Mouse (Mus musculus) kidney, postnatal 36 days (tissue): ENCODE results near the gene Crybg2.

Source experiments
- DNase-seq, 2 experiments: peaks; one replicate each; pipeline ENCODE4 v3.0.0; 2021 to 2022; ENCODE audit warnings: mixed read lengths in 2 of 2

Crybg2 gene

DNA sequence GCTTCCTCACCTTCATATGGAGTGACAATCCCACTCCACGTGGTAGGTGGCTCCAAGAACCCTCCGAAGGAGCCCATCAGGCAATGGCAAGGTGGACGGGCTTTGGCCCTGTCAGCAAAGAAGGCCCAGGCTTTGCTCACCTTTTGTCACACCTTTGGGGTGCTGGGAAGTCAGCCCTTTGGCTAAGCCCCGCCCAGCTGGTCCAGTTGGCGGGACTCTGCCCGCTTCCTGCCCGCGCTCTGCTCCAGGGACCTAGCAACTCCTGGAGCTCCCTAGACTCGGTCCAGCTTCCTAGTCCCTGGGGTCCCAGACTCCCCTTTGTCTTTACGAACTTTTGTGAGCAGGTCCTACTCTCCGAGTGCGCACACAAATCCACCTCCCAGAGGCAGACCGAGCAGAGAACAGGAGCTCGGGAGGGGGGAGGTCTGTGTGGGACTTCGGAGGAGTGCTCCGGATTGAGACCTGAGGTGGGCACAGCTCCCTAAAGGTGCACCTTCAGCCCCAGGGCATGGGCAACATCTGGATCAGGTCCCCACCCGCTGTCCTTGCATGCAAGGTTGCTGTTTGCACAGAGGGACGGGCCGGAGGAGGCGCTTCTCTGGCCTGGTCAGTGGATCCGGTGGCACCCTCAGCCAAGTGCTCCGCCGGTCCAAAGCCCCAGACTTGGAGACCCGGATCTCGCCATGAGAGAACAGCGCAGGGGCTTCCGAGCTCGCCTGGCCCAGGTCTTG is at the start of gene Crybg2:
Crybg2 (plus strand) TSS at position 681 of the 731 bp plus-strand sequence.
- peak in 1 of 2 experiments; percentile 27 for DNase-seq

DNA sequence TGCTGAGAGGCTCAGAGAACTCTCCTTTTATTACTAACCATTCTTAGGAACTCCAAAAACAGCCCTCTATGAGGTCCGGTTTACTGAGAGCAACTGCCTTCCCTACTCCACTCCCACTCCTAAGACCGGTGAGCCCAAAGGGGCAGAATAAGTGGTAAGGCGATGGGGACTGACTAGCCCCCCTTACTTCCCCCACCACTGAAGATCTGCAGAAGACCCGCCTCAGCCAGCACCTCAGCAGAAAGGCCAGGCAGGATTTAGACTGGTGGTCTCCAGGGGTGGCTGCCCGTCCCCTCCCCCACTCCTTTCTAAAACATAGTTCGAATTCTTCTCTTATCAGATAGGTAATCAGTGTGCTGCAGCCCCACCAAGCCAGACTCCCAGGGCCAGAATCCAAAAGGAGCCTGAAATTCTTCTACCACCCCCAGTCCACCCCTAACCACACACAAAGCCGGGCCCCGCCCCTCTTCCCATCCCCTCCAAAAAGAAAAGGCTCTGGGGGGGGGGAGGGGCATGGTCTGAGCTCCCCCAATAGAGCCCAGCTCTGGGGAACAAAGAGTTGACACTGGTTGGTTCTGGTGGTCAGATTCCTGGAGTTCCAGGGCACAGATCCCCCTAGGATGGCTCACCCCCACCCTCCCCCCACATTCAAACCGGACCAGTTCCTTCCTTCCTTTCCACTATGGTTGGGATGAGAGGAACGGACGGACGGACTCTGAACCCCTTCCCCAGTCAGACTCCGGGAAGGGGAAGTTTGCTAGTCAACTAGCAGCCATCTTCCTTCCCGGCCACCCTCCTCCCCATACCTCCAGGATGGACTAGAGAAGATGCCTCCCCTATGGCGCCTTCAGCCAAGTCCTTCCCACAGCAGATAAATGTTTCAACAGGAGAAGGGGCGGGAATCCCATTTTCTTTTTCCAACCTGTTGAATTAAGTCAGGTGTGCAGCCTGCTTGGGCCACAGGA is 48.9 kb upstream of the Crybg2 start:
- DNase-seq: no peak

- DNase-seq: peak in 1 of 2 experiments; percentile 24
Measured at GRCm38 (mm10) chr4:134012858-134013528, 47.6 kb upstream of the Crybg2 start.

- DNase-seq: no peak
Measured at GRCm38 (mm10) chr4:134016208-134016607, 44.4 kb upstream of the Crybg2 start.

DNA sequence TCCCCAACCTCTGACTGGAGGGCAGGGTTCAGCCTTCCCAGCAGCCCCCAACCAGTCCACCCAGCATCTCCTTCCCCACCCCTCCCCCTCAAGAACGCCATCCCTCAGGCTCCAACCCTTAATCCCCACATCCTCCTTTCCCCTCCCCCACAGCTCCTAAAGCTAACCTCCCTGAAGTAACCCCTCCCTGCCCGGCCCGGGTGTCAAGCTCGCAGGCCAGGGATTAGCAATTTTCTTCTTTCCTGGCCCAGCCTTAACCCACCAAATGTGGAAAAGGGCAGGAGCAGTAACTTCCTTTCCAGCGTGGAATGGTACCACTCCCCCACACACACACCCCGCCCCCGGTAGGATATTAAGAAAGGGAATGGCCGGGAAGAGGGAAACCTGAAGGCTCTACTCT is 43.8 kb upstream of the Crybg2 start:
- DNase-seq: no peak

GRCm38 (mm10) chr4:134017201-134017865 is 43.3 kb upstream of the Crybg2 start:
- no peak for DNase-seq

- no peak for DNase-seq
Measured at GRCm38 (mm10) chr4:134018038-134018778, 42.4 kb upstream of the Crybg2 start.

GRCm38 (mm10) chr4:134018779-134019145 is 41.9 kb upstream of the Crybg2 start, which contains the start of gene Lin28a:
Gene Lin28a (minus strand): TSS chr4:134018841.
- DNase-seq: no peak

DNA sequence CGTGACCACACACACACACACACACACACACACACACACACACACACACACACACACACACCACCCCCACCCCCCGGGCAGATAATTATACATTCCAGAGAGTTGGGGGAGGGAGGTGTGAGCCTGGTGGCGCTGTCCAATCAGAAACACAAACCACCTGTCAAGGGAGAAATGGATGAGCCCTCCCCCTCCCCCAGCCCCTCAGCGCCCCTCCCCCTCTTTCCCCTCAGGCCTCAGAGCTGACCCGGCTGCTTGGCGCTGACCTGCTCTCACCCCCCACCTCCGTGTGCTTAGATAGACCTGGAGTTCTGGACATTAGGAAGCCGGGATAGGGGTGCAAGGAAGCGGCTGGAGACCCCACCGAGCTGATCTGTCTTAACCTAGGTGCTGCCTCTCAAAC is 41.4 kb upstream of the Crybg2 start:
- no peak for DNase-seq

DNA sequence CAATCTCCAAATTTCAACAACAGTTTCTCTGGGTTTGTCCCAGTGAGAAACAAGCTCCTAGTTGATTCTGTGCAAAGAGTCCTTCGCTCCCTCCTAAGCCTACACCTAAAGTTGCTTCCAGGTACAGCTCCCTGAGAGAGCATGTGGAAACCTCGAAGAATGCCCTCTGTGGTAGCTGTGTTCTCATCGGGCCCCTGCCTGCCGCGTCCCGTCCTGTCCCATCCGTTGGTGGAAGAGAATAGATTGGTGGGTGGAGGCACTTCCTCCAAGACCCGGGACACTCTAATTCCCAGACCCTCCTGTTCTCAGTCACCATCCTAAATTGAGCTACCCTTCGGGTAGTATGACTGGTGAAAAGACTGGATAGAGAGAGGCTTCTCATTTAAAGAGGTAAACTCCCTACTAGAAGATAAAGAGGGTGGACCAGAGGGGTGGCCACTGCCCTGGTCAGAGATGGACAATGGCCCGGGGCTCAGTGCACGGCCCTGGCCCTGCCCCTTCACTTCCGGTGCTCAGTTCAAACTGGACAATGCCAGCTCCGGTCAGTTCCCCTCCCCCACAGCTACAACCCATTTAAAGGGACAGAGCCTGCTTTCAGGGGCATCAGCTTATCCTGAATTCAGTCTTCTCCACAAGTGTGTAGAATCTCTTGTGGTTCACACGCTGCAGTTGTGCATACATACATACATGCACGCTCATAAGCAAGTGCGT is 40.8 kb upstream of the Crybg2 start:
- DNase-seq: no peak

DNA sequence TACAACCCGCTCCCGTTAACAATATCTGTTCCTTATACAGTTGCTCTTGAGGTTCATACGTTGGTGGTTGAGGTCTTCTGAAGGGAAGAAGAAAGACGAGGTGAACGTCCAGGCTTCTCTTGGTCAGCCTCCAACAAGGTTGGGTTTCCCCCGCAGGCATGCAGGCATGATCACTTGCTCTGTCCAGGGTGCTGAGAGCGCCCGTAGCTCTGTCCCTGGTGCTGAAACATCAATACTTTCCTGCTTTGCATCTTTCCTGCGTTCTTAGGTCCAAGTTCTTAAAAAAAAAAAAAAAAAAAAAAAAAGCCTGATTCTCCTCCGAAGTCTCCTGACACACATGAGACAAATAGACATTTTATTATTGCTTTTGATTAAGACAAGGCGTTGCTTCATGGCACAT is 40.0 kb upstream of the Crybg2 start:
- peak; percentile 65 to 88 for DNase-seq

- no peak for DNase-seq
Measured at GRCm38 (mm10) chr4:134025802-134026201, 34.8 kb upstream of the Crybg2 start.

- peak; percentile 61 to 90 for DNase-seq
Measured at GRCm38 (mm10) chr4:134035953-134036352, 24.7 kb upstream of the Crybg2 start.

GRCm38 (mm10) chr4:134041317-134042123 is 19.1 kb upstream of the Crybg2 start:
- peak in 1 of 2 experiments; percentile 31 for DNase-seq

DNA sequence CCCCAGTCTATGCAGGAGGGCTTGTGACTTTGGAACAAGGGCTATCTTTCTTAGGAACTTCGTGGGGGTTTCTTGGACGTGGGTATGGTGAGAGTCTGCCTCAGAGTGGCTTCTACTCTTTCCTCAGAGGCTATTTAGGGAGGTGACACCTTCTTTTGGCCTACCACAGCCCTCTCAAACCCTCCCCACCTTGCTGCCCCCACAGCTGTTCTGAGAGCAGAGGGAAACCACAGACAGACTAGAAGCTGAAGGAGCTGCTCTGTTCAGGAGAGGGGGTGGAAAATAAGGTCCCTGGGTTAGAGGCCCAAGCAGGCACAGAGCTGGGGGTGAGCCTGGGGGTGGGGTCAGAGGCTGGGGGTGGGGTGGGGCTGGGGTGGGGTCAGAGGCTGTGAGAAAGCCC is 17.6 kb upstream of the Crybg2 start:
- DNase-seq: no peak

DNA sequence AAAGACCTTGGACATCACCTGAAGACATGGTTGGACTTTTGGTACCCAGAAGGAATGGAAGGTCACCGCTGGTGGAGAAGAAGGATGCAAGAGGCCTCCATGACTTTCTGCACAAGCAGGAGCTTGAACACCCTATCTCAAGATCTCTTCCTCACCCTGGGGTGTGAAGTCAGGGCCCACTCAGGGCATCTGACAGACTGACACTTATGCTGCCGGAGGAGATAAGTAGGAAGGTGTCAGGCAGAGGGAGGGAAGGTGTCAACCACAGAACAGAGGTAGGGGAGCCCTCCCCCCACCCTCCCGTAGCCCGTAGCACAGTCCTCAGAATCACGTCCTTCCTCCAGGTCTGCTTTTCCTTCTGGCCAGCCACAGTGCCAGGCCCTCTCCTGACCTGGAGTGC is 13.0 kb upstream of the Crybg2 start:
- no peak for DNase-seq

GRCm38 (mm10) chr4:134051912-134052311 is 8.7 kb upstream of the Crybg2 start:
- DNase-seq: no peak

DNA sequence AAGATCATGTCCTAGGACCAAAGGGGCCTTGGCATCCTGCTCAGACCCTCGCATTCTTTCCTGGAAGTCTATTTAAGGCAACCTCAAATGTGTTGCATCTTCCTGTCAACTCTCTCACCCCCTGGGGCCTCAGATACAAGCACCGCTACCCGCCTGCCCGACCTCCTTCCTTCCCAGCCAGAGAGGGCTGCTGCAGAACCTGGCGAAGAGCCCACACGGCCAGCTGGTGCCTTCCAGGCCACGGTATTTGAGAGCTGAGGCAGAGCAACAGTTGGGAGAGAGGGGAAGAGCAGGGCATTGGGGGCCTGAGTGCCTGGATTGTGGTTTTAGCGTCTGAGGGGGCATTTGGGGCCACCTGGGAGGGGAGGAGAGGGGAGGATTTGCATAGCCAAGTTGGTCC is 8.1 kb upstream of the Crybg2 start:
- peak in 1 of 2 experiments; percentile 12 for DNase-seq

DNA sequence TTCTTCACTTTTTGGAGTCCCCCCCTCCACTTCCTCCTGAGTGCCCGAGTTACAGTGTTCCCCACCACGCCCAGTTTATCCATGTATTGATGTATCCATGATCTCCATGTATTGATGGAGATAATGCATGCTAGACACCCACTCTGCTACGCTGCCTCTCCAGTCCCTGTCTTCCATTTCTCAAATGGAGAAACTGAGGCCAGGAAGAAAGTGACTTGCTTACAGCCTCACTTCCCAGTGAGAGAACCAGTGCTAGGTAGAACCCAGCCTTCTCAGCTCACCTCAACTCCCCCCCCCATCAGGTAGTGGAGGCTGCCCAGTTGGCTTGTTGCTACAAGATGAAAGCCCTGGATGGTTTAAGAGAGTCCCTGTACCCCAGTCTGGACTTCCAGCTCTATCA is 7.1 kb upstream of the Crybg2 start, which contains the start of gene Zfp683:
Zfp683 (plus strand) TSS at position 301 of the 400 bp plus-strand sequence.
- no peak for DNase-seq

DNA sequence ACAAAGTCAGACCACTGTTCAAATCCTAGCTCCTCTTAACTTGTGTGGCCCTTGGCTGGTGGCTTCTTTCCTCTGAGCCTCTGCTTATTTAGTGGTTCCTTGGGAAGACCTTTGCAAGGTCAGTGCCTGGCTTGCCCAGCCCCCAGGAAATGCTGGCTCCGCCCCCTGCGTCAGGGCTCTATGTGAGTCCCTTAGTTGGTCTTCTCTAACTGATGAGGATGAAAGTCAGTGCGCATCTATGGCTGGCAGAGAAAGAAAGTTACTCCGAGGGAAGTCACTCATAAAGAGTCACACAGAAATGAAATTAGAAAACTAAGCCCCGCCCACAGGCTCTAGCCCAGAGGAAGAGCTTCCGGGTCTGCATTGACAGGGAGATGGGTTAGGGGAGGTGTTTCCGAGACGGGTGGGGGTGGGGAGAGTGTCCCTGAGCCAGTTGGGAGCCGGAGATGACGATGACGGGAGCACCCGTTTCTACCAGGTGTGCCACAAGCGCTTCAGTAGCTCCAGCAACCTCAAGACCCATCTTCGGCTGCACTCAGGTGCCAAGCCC is 2.4 kb upstream of the Crybg2 start:
- DNase-seq: peak in 1 of 2 experiments; percentile 14
